23 mouse cellular contexts compared by ENCODE assay signal in genomic region chr4:139442391-139443355, GRCm38 (mm10).
DNase-seq lines count a peak whose midpoint lies in the region; ATAC-seq lines count a peak whose summit lies in the region.
"Had no signal": no experiment of that assay in that cellular context is flagged by ENCODE, and none has a peak within 500 bp of the region (broad histone marks: within the 10 kb centered on the region; RNA-seq: fewer than 3 reads in every experiment).

No protein-coding gene starts in this region.

- no peak overlapping the region for H3K4me3 ChIP-seq in lung, embryonic 16.5 days (ENCODE audit: low read length)
- no peak overlapping the region for H3K4me3 ChIP-seq in kidney, embryonic 15.5 days (replicated peaks)
- H3K4me3 ChIP-seq: embryonic facial prominence, embryonic 15.5 days; erythroblast, embryonic 14.5 days; forebrain, embryonic 10.5 days; heart, adult 2 months; heart, embryonic 15.5 days; hindbrain, embryonic 13.5 days had no signal

- H3K27ac ChIP-seq in lung, embryonic 16.5 days (ENCODE audit: low read length) = no peak overlapping the region
- no peak overlapping the region for H3K27ac ChIP-seq in kidney, embryonic 15.5 days
- H3K27ac ChIP-seq: embryonic facial prominence, embryonic 15.5 days; forebrain, embryonic 10.5 days; heart, adult 2 months; heart, embryonic 15.5 days; hindbrain, embryonic 13.5 days; hindbrain, postnatal 0 days had no signal

- H3K9ac ChIP-seq in lung, embryonic 16.5 days (ENCODE audit: low read length) = no peak overlapping the region
- H3K9ac ChIP-seq in kidney, embryonic 15.5 days = no peak overlapping the region
- H3K9ac ChIP-seq: embryonic facial prominence, embryonic 15.5 days; heart, embryonic 15.5 days; hindbrain, embryonic 13.5 days had no signal

- peaks cover 59% of the 10 kb centered on the region for H3K36me3 ChIP-seq in lung, embryonic 16.5 days (ENCODE audit: control insufficient read depth, insufficient read depth, low read length)
- H3K36me3 ChIP-seq in kidney, embryonic 15.5 days = peaks cover 98% of the 10 kb centered on the region

- WGBS in lung, embryonic 16.5 days = 78% methylated on average over 15 of the region's 15 CpGs
- WGBS in kidney, embryonic 15.5 days = 89% methylated on average over 15 of the region's 15 CpGs

- ATAC-seq in lung, embryonic 16.5 days (ENCODE audit: low read depth) = peak; percentile 21; the same call in 1 of the 2 replicates
- no peak for ATAC-seq in kidney, embryonic 15.5 days (replicated peaks; ENCODE audit: low FRiP score)
- ATAC-seq: forebrain, embryonic 16.5 days; hindbrain, postnatal 0 days had no signal

- no peak overlapping the region for H3K4me2 ChIP-seq in lung, embryonic 16.5 days (ENCODE audit: low read depth, low read length)
- no peak overlapping the region for H3K4me2 ChIP-seq in kidney, embryonic 15.5 days
- H3K4me2 ChIP-seq: embryonic facial prominence, embryonic 15.5 days; heart, embryonic 11.5 days; heart, embryonic 15.5 days; hindbrain, embryonic 13.5 days had no signal

- peaks cover 5% of the 10 kb centered on the region; the same call in 1 of the 2 replicates for H3K4me1 ChIP-seq in lung, embryonic 16.5 days (replicated peaks; ENCODE audit: control insufficient read depth, insufficient read depth, low read length)
- no peaks in the 10 kb centered on the region for H3K4me1 ChIP-seq in kidney, embryonic 15.5 days
- H3K4me1 ChIP-seq: embryonic facial prominence, embryonic 15.5 days; forebrain, embryonic 10.5 days; heart, embryonic 15.5 days; hindbrain, embryonic 13.5 days had no signal

- H3K9me3 ChIP-seq in lung, embryonic 16.5 days (ENCODE audit: control insufficient read depth, low read length) = no peaks in the 10 kb centered on the region
- no peaks in the 10 kb centered on the region for H3K9me3 ChIP-seq in kidney, embryonic 15.5 days (replicated peaks)
- H3K9me3 ChIP-seq: embryonic facial prominence, embryonic 15.5 days; forebrain, embryonic 10.5 days; G1E; heart, embryonic 15.5 days; hindbrain, embryonic 13.5 days had no signal

- H3K27me3 ChIP-seq in lung, embryonic 16.5 days (ENCODE audit: control insufficient read depth, insufficient read depth, low read depth, low read length) = no peaks in the 10 kb centered on the region
- H3K27me3 ChIP-seq in kidney, embryonic 15.5 days = no peaks in the 10 kb centered on the region
- H3K27me3 ChIP-seq: embryonic facial prominence, embryonic 15.5 days; heart, embryonic 15.5 days; hindbrain, embryonic 13.5 days had no signal

- peak; percentile 37 for DNase-seq in adrenal gland, postnatal 10 days
- DNase-seq in adrenal gland, adult 18-20 months (ENCODE audit: low spot score in 2 of 2) = no peak
- DNase-seq in lung, postnatal 25 days (ENCODE audit: low spot score) = no peak
- peak; percentile 73 for DNase-seq in Muller cell, postnatal 12 days (ENCODE audit: inconsistent ontology term)
- peak; percentile 22 to 36 for DNase-seq in adrenal gland, postnatal 36 days
- no peak for DNase-seq in thymus, postnatal 14 days
- DNase-seq: embryo, embryonic 11 days; gastrocnemius, postnatal 10 days; heart, adult 2 months; heart, postnatal 14 days; kidney, adult 11 months; kidney, adult 9 months had no signal

Comparison
In these comparisons a context has a peak if more than half of its experiments do, and no peak if none do; other contexts are left out.
1. DNase-seq: peak in adrenal gland, postnatal 10 days (single experiment), Muller cell, postnatal 12 days (single experiment) and adrenal gland, postnatal 36 days (2 of 2); none in adrenal gland, adult 18-20 months (0 of 2), lung, postnatal 25 days (single experiment) and thymus, postnatal 14 days (single experiment).